Mouse (Mus musculus) forebrain, postnatal 0 days (tissue): ENCODE results near the gene Pepd. TPM values are rescaled to one million over a fixed set of nuclear protein-coding genes. Genes with fewer than 3 reads are reported as not detected.

Experiments used
- ATAC-seq: fragments of 200-750 bp; cut with Nextera tagmentation; 2 replicates; pipeline ENCODE4 v1.8.0; 2017; ENCODE audit warnings: mild to moderate bottlenecking, moderate library complexity
- DNase-seq: peaks from one replicate; pipeline ENCODE4 v3.0.0-alpha.2; 2015
- H3K27ac ChIP-seq: fragments of 300-500 bp; sonication (generic); 2 replicates; pipeline ENCODE4 v1.5.1; 2014; ENCODE audit warnings: low read depth, mild to moderate bottlenecking, antibody characterized with exemption, low read length, moderate library complexity, mixed read lengths
- H3K27me3 ChIP-seq: fragments of 300-500 bp; sonication (generic); 2 replicates; pipeline ENCODE4 v1.6.1; 2014; ENCODE audit warnings: mild to moderate bottlenecking, low read length, mixed read lengths; ENCODE audit not compliant: insufficient read depth
- H3K36me3 ChIP-seq: fragments of 300-500 bp; sonication (generic); 2 replicates; pipeline ENCODE4 v1.6.1; 2014; ENCODE audit warnings: mild to moderate bottlenecking, moderate library complexity; ENCODE audit not compliant: insufficient read depth
- H3K4me1 ChIP-seq: fragments of 300-500 bp; sonication (generic); 2 replicates; pipeline ENCODE4 v1.6.1; 2014; ENCODE audit warnings: antibody characterized with exemption; ENCODE audit not compliant: insufficient read depth
- H3K4me2 ChIP-seq: fragments of 300-500 bp; sonication (generic); 2 replicates; pipeline ENCODE4 v1.6.1; 2014; ENCODE audit warnings: low read depth, mild to moderate bottlenecking, moderate library complexity
- H3K4me3 ChIP-seq: fragments of 300-500 bp; sonication (generic); 2 replicates; pipeline ENCODE4 v1.5.1; 2014; ENCODE audit warnings: low read depth, low read length, mixed read lengths
- H3K9ac ChIP-seq: fragments of 300-500 bp; sonication (generic); 2 replicates; pipeline ENCODE4 v1.6.1; 2014; ENCODE audit warnings: mild to moderate bottlenecking
- H3K9me3 ChIP-seq: fragments of 300-500 bp; sonication (generic); 2 replicates; pipeline ENCODE4 v1.6.1; 2016; ENCODE audit warnings: low read length
- CTCF ChIP-seq: sonication (generic); IDR thresholded peaks from 2 replicates; pipeline ENCODE4 v1.5.1; 2016; ENCODE audit warnings: antibody characterized with exemption, control low read depth, low read depth
- WGBS: fragments of 180-500 bp; shearing (Covaris S2); extraction: QIAGEN DNeasy Blood & Tissue Kit; methylation state at CpG from one replicate; pipeline ENCODE4 v1.1.7; 2014; 5-methylcytosine and 5-hydroxymethylcytosine counted together
- polyA plus RNA-seq: library from polyadenylated mRNA; unstranded; fragments of >200 nt; fragmentation: Nextera tagmentation; extraction: Ambion mirVana; gene quantifications from 2 replicates; pipeline ENCODE4 v1.2.1, GENCODE M21; 2015
- total RNA-seq: library from RNA; depleted of rRNA; stranded (reverse); fragments of >200 nt; gene quantifications from 2 replicates; pipeline ENCODE4 v1.2.3, GENCODE M21; 2014

The Pepd gene
- total and polyA plus RNA-seq, 2 experiments from 2014 or later, result 41.2 to 60.4 TPM

DNA sequence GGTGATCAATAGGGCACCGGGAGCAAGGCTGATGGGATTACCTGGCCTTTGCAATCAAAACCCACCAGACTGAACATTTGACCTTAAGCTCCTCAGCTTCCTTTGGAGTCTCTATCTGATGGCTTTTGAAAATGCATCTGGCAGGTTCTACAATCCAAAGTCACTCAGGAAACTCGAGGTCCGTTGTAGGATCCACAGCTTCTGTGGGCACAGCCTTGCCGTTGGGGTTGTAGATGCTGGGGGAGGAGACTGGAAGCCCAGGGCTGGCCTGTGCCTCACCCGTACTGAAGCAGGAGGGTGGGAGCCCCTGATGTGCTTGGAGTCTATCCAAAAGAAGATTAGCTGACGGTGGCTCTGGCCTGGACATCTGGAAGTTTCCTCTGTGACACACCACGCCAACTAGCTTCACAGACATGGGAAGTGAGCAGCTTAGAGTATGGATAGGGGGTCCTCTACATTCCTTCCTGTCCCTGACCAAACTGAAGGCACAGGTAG lies 18.1 kb downstream of the Pepd start:
- H3K9ac ChIP-seq, result no peak overlapping the region
- no peak overlapping the region for H3K27ac ChIP-seq
- no peaks in the 10 kb centered on the region for H3K4me1 ChIP-seq
- WGBS, result 56% methylated on average over 7 of the region's 7 CpGs
- no peak overlapping the region for H3K4me2 ChIP-seq
- H3K27me3 ChIP-seq, result no peaks in the 10 kb centered on the region
- no peak overlapping the region for H3K4me3 ChIP-seq
- no peak for DNase-seq
- 0 out of 2 replicates have a peak, but pooled peaks cover 5% of the 10 kb centered on the region for H3K36me3 ChIP-seq
- no peak for TF ChIP-seq CTCF
- H3K9me3 ChIP-seq, result no peaks in the 10 kb centered on the region
- no peak for ATAC-seq

DNA sequence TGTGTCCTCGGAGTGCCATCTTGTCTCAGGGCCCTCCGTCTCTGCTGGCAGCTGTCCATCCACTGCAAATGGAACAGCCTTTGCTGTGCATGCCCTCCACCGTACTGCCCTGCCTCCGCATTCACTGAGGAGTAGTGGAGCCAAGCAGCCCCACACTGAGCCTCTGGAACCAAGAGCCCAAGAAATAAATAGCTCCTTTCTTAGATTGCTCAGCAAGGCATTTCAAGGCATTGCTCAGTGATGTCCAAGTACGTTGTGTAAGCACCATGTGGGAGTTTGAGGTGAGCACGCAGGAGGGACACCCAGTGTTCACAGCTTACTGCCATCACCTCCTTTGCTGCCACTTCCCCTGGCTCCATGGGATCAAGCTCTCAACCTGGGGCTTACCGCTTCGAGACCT lies 20.5 kb downstream of the Pepd start:
- no peak overlapping the region for H3K4me2 ChIP-seq
- TF ChIP-seq CTCF, result no peak
- ATAC-seq, result no peak
- no peaks in the 10 kb centered on the region for H3K27me3 ChIP-seq
- no peaks in the 10 kb centered on the region for H3K9me3 ChIP-seq
- 81% methylated on average over 8 of the region's 8 CpGs for WGBS
- no peaks in the 10 kb centered on the region for H3K4me1 ChIP-seq
- no peak overlapping the region for H3K9ac ChIP-seq
- no peak overlapping the region for H3K27ac ChIP-seq
- peaks cover 8% of the 10 kb centered on the region for H3K36me3 ChIP-seq
- DNase-seq, result no peak
- no peak overlapping the region for H3K4me3 ChIP-seq

DNA sequence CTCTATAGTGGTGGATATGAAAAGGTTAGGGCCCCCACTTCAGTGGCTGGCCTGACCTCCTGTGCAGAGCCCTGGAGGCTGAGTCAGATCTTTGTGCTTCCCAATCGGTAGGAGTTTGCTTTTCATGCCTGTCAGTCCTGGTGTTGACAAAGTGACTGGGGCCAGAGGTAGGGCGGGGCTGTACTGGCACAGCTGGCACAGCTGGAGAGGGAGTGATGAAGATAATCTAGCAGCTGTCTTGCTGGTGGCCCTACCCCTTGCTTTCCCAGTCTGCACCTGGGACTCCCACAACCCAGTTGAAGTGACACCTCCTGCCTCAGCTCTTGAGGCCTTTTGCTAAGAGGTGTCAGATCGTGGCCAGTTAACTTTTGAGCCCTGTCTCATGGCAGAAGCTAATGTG lies 21.0 kb downstream of the Pepd start:
- no peak overlapping the region for H3K27ac ChIP-seq
- TF ChIP-seq CTCF, result no peak
- WGBS, result 79% methylated on average over 3 of the region's 3 CpGs

DNA sequence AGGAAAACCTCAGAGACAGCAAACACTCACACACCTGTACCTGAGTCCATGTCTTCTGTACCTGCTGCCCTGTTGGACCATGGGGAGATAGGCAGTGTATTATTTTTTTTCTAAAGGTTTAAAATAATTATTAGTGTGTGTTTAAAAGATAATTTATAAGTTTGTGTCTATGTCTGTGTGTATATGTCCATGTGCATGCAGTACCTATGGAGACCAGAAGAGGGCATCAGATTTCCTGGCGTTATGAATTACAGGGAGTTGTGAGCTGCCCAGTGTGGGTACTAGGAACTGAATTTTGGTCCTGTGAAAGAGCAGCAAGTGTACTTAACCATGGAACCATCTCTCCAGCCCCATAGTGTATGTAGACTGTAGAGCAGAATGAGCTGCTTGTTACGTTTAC lies 24.2 kb downstream of the Pepd start:
- ATAC-seq (no peak), DNase-seq (no peak)
- Histone ChIP-seq H3K36me3 (peaks cover 8% of the 10 kb centered on the region), H3K9ac (no peak overlapping the region), H3K4me1 (peaks cover 10% of the 10 kb centered on the region), H3K27ac (no peak overlapping the region), H3K4me2 (no peak overlapping the region), H3K9me3 (no peaks in the 10 kb centered on the region), H3K4me3 (no peak overlapping the region), H3K27me3 (no peaks in the 10 kb centered on the region)
- WGBS, result 96% methylated on average over 2 of the region's 2 CpGs
- peak; percentile 32 for TF ChIP-seq CTCF

More for the DNA sequence above, 21.0 kb downstream of the Pepd start:
- no peaks in the 10 kb centered on the region for H3K9me3 ChIP-seq
- H3K9ac ChIP-seq, result no peak overlapping the region
- H3K4me3 ChIP-seq, result no peak overlapping the region
- peaks cover 8% of the 10 kb centered on the region for H3K36me3 ChIP-seq
- ATAC-seq (no peak), DNase-seq (no peak)
- no peak overlapping the region for H3K4me2 ChIP-seq
- H3K4me1 ChIP-seq, result no peaks in the 10 kb centered on the region
- H3K27me3 ChIP-seq, result no peaks in the 10 kb centered on the region

GRCm38 (mm10) chr7:34938636-34939261 lies 26.6 kb downstream of the Pepd start:
- peaks cover 12% of the 10 kb centered on the region for H3K36me3 ChIP-seq
- DNase-seq, result no peak
- WGBS, result 30% methylated on average over 7 of the region's 7 CpGs
- no peak for ATAC-seq
- no peak overlapping the region for H3K27ac ChIP-seq
- TF ChIP-seq CTCF, result no peak
- H3K4me2 ChIP-seq, result no peak overlapping the region
- peaks cover 10% of the 10 kb centered on the region for H3K4me1 ChIP-seq
- no peaks in the 10 kb centered on the region for H3K27me3 ChIP-seq
- H3K9me3 ChIP-seq, result no peaks in the 10 kb centered on the region
- no peak overlapping the region for H3K9ac ChIP-seq
- H3K4me3 ChIP-seq, result no peak overlapping the region

DNA sequence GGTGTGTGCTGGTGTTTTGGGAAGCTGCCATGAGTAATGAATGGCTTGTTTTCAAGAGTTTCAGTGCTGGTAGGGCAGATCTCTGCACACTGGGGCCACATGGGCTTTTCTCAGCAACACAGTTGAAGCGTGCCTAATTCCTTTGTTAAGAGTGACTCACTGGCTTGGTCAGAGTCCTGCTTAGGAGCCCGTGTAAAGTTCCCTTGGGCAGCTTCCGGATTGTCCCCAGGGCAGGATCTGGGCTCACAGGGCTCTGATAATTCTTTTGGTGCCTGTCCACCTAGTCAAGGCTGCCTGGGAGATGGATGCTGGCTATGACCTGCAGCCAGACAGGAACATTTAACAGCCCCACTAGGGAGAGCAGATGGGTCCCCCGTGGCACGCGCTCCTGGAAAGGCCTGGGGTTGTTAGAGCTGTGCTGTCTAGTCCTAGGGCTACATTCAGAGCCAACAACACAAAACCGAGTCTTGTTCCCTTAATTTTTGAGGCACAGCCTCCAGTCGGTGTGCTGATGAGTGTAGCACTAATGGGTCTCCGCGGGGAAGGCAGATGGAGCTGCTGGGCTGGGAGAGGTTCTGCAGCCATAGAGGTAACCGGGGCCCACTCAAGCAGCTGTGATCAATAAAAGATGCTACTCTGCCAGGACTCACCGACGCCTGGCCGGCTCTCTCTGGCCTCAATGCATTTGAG lies 27.2 kb downstream of the Pepd start:
- H3K4me3 ChIP-seq, result no peak overlapping the region
- ATAC-seq, result peak; percentile 75
- no peak for TF ChIP-seq CTCF
- peaks cover 12% of the 10 kb centered on the region for H3K36me3 ChIP-seq
- peak; percentile 46 for DNase-seq
- WGBS, result 19% methylated on average over 14 of the region's 14 CpGs
- no peak overlapping the region for H3K4me2 ChIP-seq
- no peaks in the 10 kb centered on the region for H3K27me3 ChIP-seq
- peak overlapping the region; percentile 29; the same call in 1 of the 2 replicates for H3K27ac ChIP-seq
- H3K9ac ChIP-seq, result 0 out of 2 replicates have a peak overlapping the region, but pooled peaks have one; percentile 1
- H3K4me1 ChIP-seq, result peaks cover 10% of the 10 kb centered on the region
- no peaks in the 10 kb centered on the region for H3K9me3 ChIP-seq

DNA sequence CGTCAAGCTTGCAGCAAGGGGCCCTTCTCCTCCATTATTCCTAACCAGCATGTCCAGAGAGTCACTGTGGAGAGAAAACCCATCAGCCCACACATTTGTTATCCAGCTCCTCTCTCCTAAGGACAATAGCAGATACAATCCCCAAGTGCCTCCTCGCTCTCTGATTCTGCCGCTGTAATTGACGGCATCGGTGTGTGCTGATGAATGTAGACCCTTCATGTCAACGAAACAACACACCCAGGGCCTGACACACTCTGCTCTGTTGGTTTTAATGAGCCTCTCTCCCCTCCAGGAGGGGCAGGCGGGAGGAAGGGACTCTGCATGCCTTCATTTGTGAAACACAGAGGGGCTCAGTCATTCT lies 27.8 kb downstream of the Pepd start:
- 0 out of 2 replicates have a peak overlapping the region, but pooled peaks have one; percentile 1 for H3K9ac ChIP-seq
- ATAC-seq, result peak; percentile 7; the same call in 1 of the 2 replicates
- no peak for TF ChIP-seq CTCF

More for the DNA sequence above, 27.8 kb downstream of the Pepd start:
- no peak overlapping the region for H3K4me3 ChIP-seq
- H3K9me3 ChIP-seq, result no peaks in the 10 kb centered on the region
- H3K27ac ChIP-seq, result peak overlapping the region; percentile 29; the same call in 1 of the 2 replicates
- H3K36me3 ChIP-seq, result peaks cover 12% of the 10 kb centered on the region
- peak; percentile 13 for DNase-seq
- no peak overlapping the region for H3K4me2 ChIP-seq
- peaks cover 10% of the 10 kb centered on the region for H3K4me1 ChIP-seq
- no peaks in the 10 kb centered on the region for H3K27me3 ChIP-seq
- 15% methylated on average over 7 of the region's 7 CpGs for WGBS
